Mouse (Mus musculus) liver, embryonic 15.5 days (tissue): Measurements from ENCODE around the gene Mrnip. TPM values are rescaled to one million over a fixed set of nuclear protein-coding genes. Genes with fewer than 3 reads are reported as not detected.
"Not testable (repeated sequence)": the region's sequence is repeated elsewhere in the genome, so short reads cannot be mapped to it uniquely, and the experiment has no call there.

Experiments
- ATAC-seq: fragments of 200-750 bp; cut with Nextera tagmentation; 2 replicates; pipeline ENCODE4 v1.8.0; 2017; ENCODE audit warnings: moderate number of reproducible peaks, mild to moderate bottlenecking, moderate library complexity; ENCODE audit not compliant: insufficient read depth
- H3K27ac ChIP-seq: fragments of 300-500 bp; sonication (generic); replicated peaks from 2 replicates; pipeline ENCODE4 v1.5.1; 2015; ENCODE audit warnings: mild to moderate bottlenecking, inconsistent platforms
- H3K27me3 ChIP-seq: fragments of 300-500 bp; sonication (generic); 2 replicates; pipeline ENCODE4 v1.6.1; 2015; ENCODE audit warnings: mild to moderate bottlenecking, inconsistent platforms
- H3K36me3 ChIP-seq: fragments of 300-500 bp; sonication (generic); replicated peaks from 2 replicates; pipeline ENCODE4 v1.6.1; 2015; ENCODE audit warnings: moderate library complexity, mild to moderate bottlenecking, inconsistent platforms
- H3K4me1 ChIP-seq: fragments of 300-500 bp; sonication (generic); replicated peaks from 2 replicates; pipeline ENCODE4 v1.6.1; 2015; ENCODE audit warnings: inconsistent platforms
- H3K4me2 ChIP-seq: fragments of 300-500 bp; sonication (generic); 2 replicates; pipeline ENCODE4 v1.6.1; 2015; ENCODE audit warnings: moderate library complexity, mild to moderate bottlenecking, inconsistent platforms
- H3K4me3 ChIP-seq: fragments of 300-500 bp; sonication (generic); replicated peaks from 2 replicates; pipeline ENCODE4 v1.5.1; 2015; ENCODE audit warnings: mild to moderate bottlenecking, inconsistent platforms
- H3K9ac ChIP-seq: fragments of 300-500 bp; sonication (generic); 2 replicates; pipeline ENCODE4 v1.6.1; 2015; ENCODE audit warnings: moderate library complexity, mild to moderate bottlenecking, inconsistent platforms
- H3K9me3 ChIP-seq: fragments of 300-500 bp; sonication (generic); replicated peaks from 2 replicates; pipeline ENCODE4 v1.6.1; 2016; ENCODE audit warnings: inconsistent platforms
- WGBS: fragments of 180-500 bp; shearing (Covaris S2); methylation state at CpG from one replicate; pipeline ENCODE4 v1.1.7; 2015; ENCODE audit warnings: mixed read lengths; ENCODE audit not compliant: insufficient replicate concordance; 5-methylcytosine and 5-hydroxymethylcytosine counted together
- polyA plus RNA-seq: library from polyadenylated mRNA; unstranded; fragments of >200 nt; fragmentation: Nextera tagmentation; extraction: Ambion mirVana; gene quantifications from 2 replicates; pipeline ENCODE4 v1.2.1, GENCODE M21; 2015

The Mrnip gene
- polyA plus RNA-seq: 7.6 and 8.4 TPM in 2 replicates

- H3K27me3 ChIP-seq, H3K9me3 ChIP-seq: not testable (repeated sequence)
- Histone ChIP-seq H3K36me3 (peaks cover 27% of the 10 kb centered on the region), H3K4me2 (peak within 1 kb of the TSS; percentile 79), H3K9ac (peak within 1 kb of the TSS; percentile 70), H3K4me3 (peak within 1 kb of the TSS; percentile 75), H3K27ac (peak within 1 kb of the TSS; percentile 84), H3K4me1 (peaks cover 42% of the 10 kb centered on the region)
- ATAC-seq: peak; percentile 2; the same call in 1 of the 2 replicates
- WGBS: 5% methylated on average over 19 of the region's 19 CpGs
Observed at GRCm38 (mm10) chr11:50174111-50174729, at the start of gene Mrnip. Gene Mrnip (plus strand): TSS chr11:50174444.

- ATAC-seq: no peak
- peak overlapping the region; percentile 69 for H3K4me2 ChIP-seq
- no peak overlapping the region for H3K27ac ChIP-seq
- H3K9me3 ChIP-seq: no peaks in the 10 kb centered on the region
- no peaks in the 10 kb centered on the region for H3K36me3 ChIP-seq
- WGBS: 4% methylated on average over 10 of the region's 10 CpGs
- no peaks in the 10 kb centered on the region for H3K27me3 ChIP-seq
- H3K9ac ChIP-seq: peak overlapping the region; percentile 35; the same call in 1 of the 2 replicates
- peaks cover 46% of the 10 kb centered on the region for H3K4me1 ChIP-seq
- H3K4me3 ChIP-seq: peak overlapping the region; percentile 41
Observed at GRCm38 (mm10) chr11:50127781-50128180, 46.5 kb upstream of the Mrnip start.

GRCm38 (mm10) chr11:50130811-50131766 is 43.2 kb upstream of the Mrnip start, which contains the start of gene Tbc1d9b:
Gene Tbc1d9b (plus strand): TSS chr11:50131396.
- WGBS: under 1% methylated on average over 77 of the region's 77 CpGs
- H3K4me1 ChIP-seq: peaks cover 66% of the 10 kb centered on the region
- peak within 1 kb of the TSS; percentile 85 for H3K27ac ChIP-seq
- 0 out of 2 replicates have a peak, but pooled peaks cover 6% of the 10 kb centered on the region for H3K36me3 ChIP-seq
- peak; percentile 92 for ATAC-seq
- H3K4me2 ChIP-seq: peak within 1 kb of the TSS; percentile 88
- H3K27me3 ChIP-seq: no peaks in the 10 kb centered on the region
- H3K9me3 ChIP-seq: no peaks in the 10 kb centered on the region
- peak within 1 kb of the TSS; percentile 93 for H3K9ac ChIP-seq
- peak within 1 kb of the TSS; percentile 74 for H3K4me3 ChIP-seq

- ATAC-seq: no peak
- Histone ChIP-seq H3K4me1 (peaks cover 66% of the 10 kb centered on the region), H3K9ac (peak overlapping the region; percentile 93), H3K27me3 (no peaks in the 10 kb centered on the region), H3K27ac (peak overlapping the region; percentile 85), H3K4me2 (peak overlapping the region; percentile 88), H3K9me3 (no peaks in the 10 kb centered on the region), H3K36me3 (peaks cover 12% of the 10 kb centered on the region; the same call in 1 of the 2 replicates), H3K4me3 (peak overlapping the region; percentile 74)
- 7% methylated on average over 10 of the region's 10 CpGs for WGBS
Observed at GRCm38 (mm10) chr11:50131801-50132201, 42.4 kb upstream of the Mrnip start.

- WGBS: 74% methylated on average over 6 of the region's 6 CpGs
Observed at GRCm38 (mm10) chr11:50132265-50132664, 42.0 kb upstream of the Mrnip start.

GRCm38 (mm10) chr11:50134136-50134859 is 39.9 kb upstream of the Mrnip start:
- WGBS: 22% methylated on average over 10 of the region's 10 CpGs
- H3K4me2 ChIP-seq: peak overlapping the region; percentile 15
- no peak overlapping the region for H3K9ac ChIP-seq
- H3K27ac ChIP-seq: peak overlapping the region; percentile 64
- H3K4me3 ChIP-seq: no peak overlapping the region
- peaks cover 54% of the 10 kb centered on the region for H3K4me1 ChIP-seq
- H3K36me3 ChIP-seq: peaks cover 32% of the 10 kb centered on the region; the same call in 1 of the 2 replicates
- ATAC-seq: no peak
- H3K27me3 ChIP-seq: no peaks in the 10 kb centered on the region
- H3K9me3 ChIP-seq: no peaks in the 10 kb centered on the region

More at GRCm38 (mm10) chr11:50132265-50132664, 42.0 kb upstream of the Mrnip start:
- Histone ChIP-seq H3K9ac (peak overlapping the region; percentile 93; the same call in 1 of the 2 replicates), H3K9me3 (no peaks in the 10 kb centered on the region), H3K4me1 (peaks cover 63% of the 10 kb centered on the region), H3K27me3 (no peaks in the 10 kb centered on the region), H3K4me3 (peak overlapping the region; percentile 74), H3K4me2 (peak overlapping the region; percentile 88), H3K27ac (peak overlapping the region; percentile 85; the same call in 1 of the 2 replicates), H3K36me3 (peaks cover 16% of the 10 kb centered on the region; the same call in 1 of the 2 replicates)
- ATAC-seq: no peak

GRCm38 (mm10) chr11:50138206-50138822 is 35.9 kb upstream of the Mrnip start:
- H3K9ac ChIP-seq: no peak overlapping the region
- WGBS: 59% methylated on average over 10 of the region's 10 CpGs
- H3K36me3 ChIP-seq: peaks cover 59% of the 10 kb centered on the region
- H3K27ac ChIP-seq: no peak overlapping the region
- H3K4me3 ChIP-seq: no peak overlapping the region
- peaks cover 29% of the 10 kb centered on the region for H3K4me1 ChIP-seq
- no peak overlapping the region for H3K4me2 ChIP-seq
- no peak for ATAC-seq
- no peaks in the 10 kb centered on the region for H3K9me3 ChIP-seq
- no peaks in the 10 kb centered on the region for H3K27me3 ChIP-seq

- 67% methylated on average over 7 of the region's 7 CpGs for WGBS
- ATAC-seq: peak; percentile 50; the same call in 1 of the 2 replicates
- no peaks in the 10 kb centered on the region for H3K27me3 ChIP-seq
- H3K27ac ChIP-seq: 0 out of 2 replicates have a peak overlapping the region, but pooled peaks have one; percentile 11
- H3K4me2 ChIP-seq: no peak overlapping the region
- H3K9me3 ChIP-seq: no peaks in the 10 kb centered on the region
- no peak overlapping the region for H3K9ac ChIP-seq
- peaks cover 16% of the 10 kb centered on the region for H3K4me1 ChIP-seq
- no peak overlapping the region for H3K4me3 ChIP-seq
- H3K36me3 ChIP-seq: peaks cover 66% of the 10 kb centered on the region
Observed at GRCm38 (mm10) chr11:50139571-50139970, 34.7 kb upstream of the Mrnip start.

- no peak overlapping the region for H3K4me2 ChIP-seq
- H3K36me3 ChIP-seq: peaks cover 76% of the 10 kb centered on the region
- WGBS: 77% methylated on average over 3 of the region's 3 CpGs
- no peaks in the 10 kb centered on the region for H3K9me3 ChIP-seq
- H3K4me3 ChIP-seq: no peak overlapping the region
- H3K9ac ChIP-seq: no peak overlapping the region
- no peak for ATAC-seq
- peaks cover 11% of the 10 kb centered on the region; the same call in 1 of the 2 replicates for H3K4me1 ChIP-seq
- no peak overlapping the region for H3K27ac ChIP-seq
- H3K27me3 ChIP-seq: no peaks in the 10 kb centered on the region
Observed at GRCm38 (mm10) chr11:50145529-50145928, 28.7 kb upstream of the Mrnip start.

GRCm38 (mm10) chr11:50146121-50146520 is 28.1 kb upstream of the Mrnip start:
- no peak overlapping the region for H3K9ac ChIP-seq
- WGBS: 80% methylated on average over 13 of the region's 13 CpGs
- H3K9me3 ChIP-seq: no peaks in the 10 kb centered on the region
- no peak for ATAC-seq
- H3K36me3 ChIP-seq: peaks cover 75% of the 10 kb centered on the region
- peaks cover 11% of the 10 kb centered on the region; the same call in 1 of the 2 replicates for H3K4me1 ChIP-seq
- H3K27me3 ChIP-seq: no peaks in the 10 kb centered on the region
- no peak overlapping the region for H3K4me3 ChIP-seq
- H3K27ac ChIP-seq: no peak overlapping the region
- H3K4me2 ChIP-seq: no peak overlapping the region
